Mouse (Mus musculus): ENCODE results near the gene Erc1. TPM values are rescaled to one million over a fixed set of nuclear protein-coding genes. Genes with fewer than 3 reads are reported as not detected.
A peak's percentile ranks its signal among the peaks of the same experiment; 100 is the strongest.

The Erc1 gene
- total RNA-seq, 2 experiments from 2014 or later = 47.4 to 49.2 TPM

GRCm38 (mm10) chr6:119642718-119643117 lies 205.2 kb downstream of the Erc1 start:
- intact Hi-C loops (cut with DNase I) = no loop called here
- TF ChIP-seq CTCF (IDR thresholded peaks at IDR 0.05) = no peak
- no peak for DNase-seq (ENCODE audit: extremely low spot score in 1 of 2, low spot score in 2 of 2)

GRCm38 (mm10) chr6:119635629-119636028 lies 212.3 kb downstream of the Erc1 start:
- no peak for TF ChIP-seq CTCF (IDR thresholded peaks at IDR 0.05)
- Histone ChIP-seq H3K27ac (no peak overlapping the region), H3K4me3 (no peak overlapping the region)
- intact Hi-C loops (cut with DNase I) = no loop called here
- no peak for DNase-seq (ENCODE audit: extremely low spot score in 1 of 2, low spot score in 2 of 2)

More at GRCm38 (mm10) chr6:119642718-119643117, 205.2 kb downstream of the Erc1 start:
- Histone ChIP-seq H3K4me3 (no peak overlapping the region), H3K27ac (no peak overlapping the region)

GRCm38 (mm10) chr6:119630622-119631021 lies 217.3 kb downstream of the Erc1 start:
- DNase-seq (ENCODE audit: extremely low spot score in 1 of 2, low spot score in 2 of 2) = no peak
- intact Hi-C loops (cut with DNase I) = no loop called here
- no peak overlapping the region for H3K27ac ChIP-seq
- H3K4me3 ChIP-seq = no peak overlapping the region
- TF ChIP-seq CTCF (IDR thresholded peaks at IDR 0.05) = no peak

GRCm38 (mm10) chr6:119601379-119601778 lies 246.6 kb downstream of the Erc1 start:
- DNase-seq (ENCODE audit: extremely low spot score in 1 of 2, low spot score in 2 of 2) = no peak
- H3K27ac ChIP-seq = no peak overlapping the region
- no peak for TF ChIP-seq CTCF (IDR thresholded peaks at IDR 0.05)
- intact Hi-C loops (cut with DNase I) = no loop called here
- H3K4me3 ChIP-seq = no peak overlapping the region

GRCm38 (mm10) chr6:119595440-119595839 lies 252.5 kb downstream of the Erc1 start:
- intact Hi-C loops (cut with DNase I) = no loop called here
- no peak for TF ChIP-seq CTCF (IDR thresholded peaks at IDR 0.05)
- DNase-seq (ENCODE audit: extremely low spot score in 1 of 2, low spot score in 2 of 2) = no peak

GRCm38 (mm10) chr6:119590872-119591271 lies 257.1 kb downstream of the Erc1 start:
- Histone ChIP-seq H3K4me3 (no peak overlapping the region), H3K27ac (no peak overlapping the region)
- no peak for DNase-seq (ENCODE audit: extremely low spot score in 1 of 2, low spot score in 2 of 2)
- no peak for TF ChIP-seq CTCF (IDR thresholded peaks at IDR 0.05)
- intact Hi-C loops (cut with DNase I) = no loop called here

More at GRCm38 (mm10) chr6:119595440-119595839, 252.5 kb downstream of the Erc1 start:
- Histone ChIP-seq H3K27ac (no peak overlapping the region), H3K4me3 (no peak overlapping the region)

GRCm38 (mm10) chr6:119587897-119588296 lies 260.1 kb downstream of the Erc1 start:
- intact Hi-C loops (cut with DNase I) = no loop called here
- Histone ChIP-seq H3K27ac (no peak overlapping the region), H3K4me3 (no peak overlapping the region)
- no peak for TF ChIP-seq CTCF (IDR thresholded peaks at IDR 0.05)
- DNase-seq (ENCODE audit: extremely low spot score in 1 of 2, low spot score in 2 of 2) = no peak

- intact Hi-C loops (cut with DNase I) = no loop called here
- Histone ChIP-seq H3K27ac (no peak overlapping the region), H3K4me3 (no peak overlapping the region)
- no peak for DNase-seq (ENCODE audit: extremely low spot score in 1 of 2, low spot score in 2 of 2)
- no peak for TF ChIP-seq CTCF (IDR thresholded peaks at IDR 0.05)
Observed at GRCm38 (mm10) chr6:119587454-119587853, 260.5 kb downstream of the Erc1 start.

- no peak overlapping the region for H3K4me3 ChIP-seq
- DNase-seq (ENCODE audit: extremely low spot score in 1 of 2, low spot score in 2 of 2) = peak in 1 of 2 experiments; percentile 20
- no peak overlapping the region; the same call in 1 of the 2 replicates for H3K27ac ChIP-seq
- TF ChIP-seq CTCF (IDR thresholded peaks at IDR 0.05) = no peak
- intact Hi-C loops (cut with DNase I) = no loop called here
Observed at GRCm38 (mm10) chr6:119585652-119586375, 262.2 kb downstream of the Erc1 start.

GRCm38 (mm10) chr6:119584061-119584460 lies 263.9 kb downstream of the Erc1 start:
- no peak for TF ChIP-seq CTCF (IDR thresholded peaks at IDR 0.05)
- intact Hi-C loops (cut with DNase I) = no loop called here
- no peak overlapping the region for H3K27ac ChIP-seq
- DNase-seq (ENCODE audit: extremely low spot score in 1 of 2, low spot score in 2 of 2) = no peak
- H3K4me3 ChIP-seq = no peak overlapping the region

- no peak overlapping the region for H3K4me3 ChIP-seq
- intact Hi-C loops (cut with DNase I) = no loop called here
- TF ChIP-seq CTCF (IDR thresholded peaks at IDR 0.05) = no peak
- no peak for DNase-seq (ENCODE audit: extremely low spot score in 1 of 2, low spot score in 2 of 2)
- H3K27ac ChIP-seq = no peak overlapping the region
Observed at GRCm38 (mm10) chr6:119583165-119583564, 264.8 kb downstream of the Erc1 start.

GRCm38 (mm10) chr6:119576706-119577105 lies 271.3 kb downstream of the Erc1 start:
- DNase-seq (ENCODE audit: extremely low spot score in 1 of 2, low spot score in 2 of 2) = no peak

GRCm38 (mm10) chr6:119575331-119575730 lies 272.6 kb downstream of the Erc1 start:
- H3K4me3 ChIP-seq = no peak overlapping the region
- intact Hi-C loops (cut with DNase I) = no loop called here
- H3K27ac ChIP-seq = no peak overlapping the region
- no peak for DNase-seq (ENCODE audit: extremely low spot score in 1 of 2, low spot score in 2 of 2)
- no peak for TF ChIP-seq CTCF (IDR thresholded peaks at IDR 0.05)

More at GRCm38 (mm10) chr6:119576706-119577105, 271.3 kb downstream of the Erc1 start:
- no peak for TF ChIP-seq CTCF (IDR thresholded peaks at IDR 0.05)
- no peak overlapping the region for H3K4me3 ChIP-seq
- no peak overlapping the region for H3K27ac ChIP-seq
- intact Hi-C loops (cut with DNase I) = no loop called here

All from left cerebral cortex, adult 2 months (tissue).